Mouse (Mus musculus) neural tube, embryonic 14.5 days (tissue): ENCODE measurements around the gene Rabif. TPM values are rescaled to one million over a fixed set of nuclear protein-coding genes. Genes with fewer than 3 reads are reported as not detected.
"Not testable (repeated sequence)": the region's sequence is repeated elsewhere in the genome, so short reads cannot be mapped to it uniquely, and the experiment has no call there.

Source experiments
- ATAC-seq: fragments of 200-750 bp; cut with Nextera tagmentation; 2 replicates; pipeline ENCODE4 v1.8.0; 2017; ENCODE audit warnings: low read depth, mild to moderate bottlenecking, moderate TSS enrichment, moderate library complexity
- H3K27ac ChIP-seq: fragments of 300-500 bp; sonication (generic); 2 replicates; pipeline ENCODE4 v1.5.1; 2014; ENCODE audit warnings: low read depth, mild to moderate bottlenecking, control low read depth, low read length, moderate library complexity, mixed read lengths
- H3K27me3 ChIP-seq: fragments of 300-500 bp; sonication (generic); 2 replicates; pipeline ENCODE4 v1.6.1; 2014; ENCODE audit warnings: low read length; ENCODE audit not compliant: control insufficient read depth, insufficient read depth
- H3K36me3 ChIP-seq: fragments of 300-500 bp; sonication (generic); 2 replicates; pipeline ENCODE4 v1.6.1; 2014; ENCODE audit warnings: low read length, mixed read lengths; ENCODE audit not compliant: control insufficient read depth, insufficient read depth
- H3K4me1 ChIP-seq: fragments of 300-500 bp; sonication (generic); 2 replicates; pipeline ENCODE4 v1.6.1; 2014; ENCODE audit warnings: low read length; ENCODE audit not compliant: control insufficient read depth, insufficient read depth
- H3K4me2 ChIP-seq: fragments of 300-500 bp; sonication (generic); 2 replicates; pipeline ENCODE4 v1.6.1; 2014; ENCODE audit warnings: mild to moderate bottlenecking, low read depth, low read length, control low read depth
- H3K4me3 ChIP-seq: fragments of 300-500 bp; sonication (generic); 2 replicates; pipeline ENCODE4 v1.5.1; 2014; ENCODE audit warnings: low read depth, low read length, control low read depth, mixed read lengths
- H3K9ac ChIP-seq: fragments of 300-500 bp; sonication (generic); replicated peaks from 2 replicates; pipeline ENCODE4 v1.6.1; 2014; ENCODE audit warnings: low read depth, mild to moderate bottlenecking, control low read depth, low read length, mixed read lengths
- H3K9me3 ChIP-seq: fragments of 300-500 bp; sonication (generic); 2 replicates; pipeline ENCODE4 v1.6.1; 2016; ENCODE audit warnings: low read length; ENCODE audit not compliant: control insufficient read depth
- WGBS: fragments of 180-500 bp; shearing (Covaris S2); extraction: QIAGEN DNeasy Blood & Tissue Kit; methylation state at CpG from one replicate; pipeline ENCODE4 v1.1.7; 2014; 5-methylcytosine and 5-hydroxymethylcytosine counted together
- polyA plus RNA-seq: library from polyadenylated mRNA; unstranded; fragments of >200 nt; fragmentation: Nextera tagmentation; extraction: Ambion mirVana; gene quantifications from 2 replicates; pipeline ENCODE4 v1.2.1, GENCODE M21; 2014

Gene Rabif
- polyA plus RNA-seq, 1 experiment from 2014 or later, result 83.3 TPM

DNA sequence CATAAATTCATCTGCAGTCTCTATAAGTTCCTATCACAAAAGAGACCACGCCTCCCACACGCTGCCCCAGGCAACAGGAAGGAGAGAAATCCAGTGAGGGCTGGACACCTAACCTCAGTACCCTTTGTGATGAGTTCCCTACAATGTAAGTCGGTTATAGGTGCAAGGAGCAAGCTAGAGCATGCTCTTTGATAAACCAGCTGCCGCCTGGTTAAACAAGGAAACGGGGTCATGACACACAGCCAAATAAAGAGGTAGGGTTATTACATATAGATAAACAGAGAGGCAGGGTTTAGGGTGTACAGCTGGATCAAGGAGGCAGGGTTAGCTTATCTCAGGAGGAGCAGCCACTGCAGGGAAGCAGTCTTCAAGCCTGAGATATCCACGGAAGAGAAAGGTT lies 32.3 kb downstream of the Rabif start:
- Histone ChIP-seq H3K27ac (no peak overlapping the region), H3K4me2 (no peak overlapping the region), H3K9ac (no peak overlapping the region), H3K27me3 (no peaks in the 10 kb centered on the region), H3K9me3 (no peaks in the 10 kb centered on the region), H3K4me1 (no peaks in the 10 kb centered on the region), H3K36me3 (no peaks in the 10 kb centered on the region), H3K4me3 (no peak overlapping the region)
- no peak for ATAC-seq
- 88% methylated on average over 6 of the region's 6 CpGs for WGBS

- Histone ChIP-seq H3K9me3 (no peaks in the 10 kb centered on the region), H3K36me3 (no peaks in the 10 kb centered on the region), H3K9ac (no peak overlapping the region), H3K27ac (no peak overlapping the region), H3K27me3 (no peaks in the 10 kb centered on the region), H3K4me2 (no peak overlapping the region), H3K4me3 (no peak overlapping the region), H3K4me1 (no peaks in the 10 kb centered on the region)
- WGBS, result 63% methylated on average over 6 of the region's 6 CpGs
- ATAC-seq, result no peak; the same call in 1 of the 2 replicates
These were observed 36.2 kb downstream of the Rabif start for GRCm38 (mm10) chr1:134530618-134531017.

GRCm38 (mm10) chr1:134533710-134534109 lies 39.3 kb downstream of the Rabif start:
- not testable (repeated sequence) for H3K9ac ChIP-seq, H3K4me3 ChIP-seq, ATAC-seq, H3K27me3 ChIP-seq, H3K4me1 ChIP-seq, H3K4me2 ChIP-seq, H3K36me3 ChIP-seq, H3K27ac ChIP-seq, H3K9me3 ChIP-seq
- WGBS, result 95% methylated on average over 9 of the region's 10 CpGs

GRCm38 (mm10) chr1:134535054-134535453 lies 40.6 kb downstream of the Rabif start:
- ATAC-seq, result no peak

DNA sequence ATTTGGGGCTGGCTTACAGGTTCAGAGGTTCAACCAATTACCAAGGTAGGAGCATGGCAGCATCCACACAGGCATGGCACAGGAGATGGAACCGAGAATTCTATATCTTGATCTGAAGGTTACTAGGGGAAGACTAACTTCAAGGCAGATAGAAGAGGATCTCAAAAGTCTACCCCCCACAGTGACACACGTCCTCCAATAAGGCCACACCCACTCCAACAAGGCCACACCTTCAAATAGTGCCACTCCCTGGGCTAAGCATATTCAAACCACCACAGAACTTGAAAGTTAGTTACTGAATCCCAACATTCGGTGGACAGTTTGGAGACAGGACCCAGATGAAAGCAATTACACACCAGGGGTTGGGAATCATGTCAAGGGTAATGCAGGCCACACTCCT lies 41.1 kb downstream of the Rabif start:
- no peaks in the 10 kb centered on the region for H3K4me1 ChIP-seq
- no peak for ATAC-seq
- WGBS, result 75% methylated on average over 3 of the region's 3 CpGs
- no peaks in the 10 kb centered on the region for H3K27me3 ChIP-seq
- no peaks in the 10 kb centered on the region for H3K36me3 ChIP-seq
- no peak overlapping the region for H3K27ac ChIP-seq
- H3K9ac ChIP-seq, result no peak overlapping the region
- H3K4me2 ChIP-seq, result no peak overlapping the region
- no peak overlapping the region for H3K4me3 ChIP-seq
- H3K9me3 ChIP-seq, result no peaks in the 10 kb centered on the region

More at GRCm38 (mm10) chr1:134535054-134535453, 40.6 kb downstream of the Rabif start:
- H3K9me3 ChIP-seq, result no peaks in the 10 kb centered on the region
- H3K4me3 ChIP-seq, result no peak overlapping the region
- H3K27ac ChIP-seq, result no peak overlapping the region
- no peaks in the 10 kb centered on the region for H3K27me3 ChIP-seq
- H3K36me3 ChIP-seq, result no peaks in the 10 kb centered on the region
- 100% methylated on average over 1 of the region's 1 CpGs for WGBS
- no peak overlapping the region for H3K4me2 ChIP-seq
- no peaks in the 10 kb centered on the region for H3K4me1 ChIP-seq
- no peak overlapping the region for H3K9ac ChIP-seq

DNA sequence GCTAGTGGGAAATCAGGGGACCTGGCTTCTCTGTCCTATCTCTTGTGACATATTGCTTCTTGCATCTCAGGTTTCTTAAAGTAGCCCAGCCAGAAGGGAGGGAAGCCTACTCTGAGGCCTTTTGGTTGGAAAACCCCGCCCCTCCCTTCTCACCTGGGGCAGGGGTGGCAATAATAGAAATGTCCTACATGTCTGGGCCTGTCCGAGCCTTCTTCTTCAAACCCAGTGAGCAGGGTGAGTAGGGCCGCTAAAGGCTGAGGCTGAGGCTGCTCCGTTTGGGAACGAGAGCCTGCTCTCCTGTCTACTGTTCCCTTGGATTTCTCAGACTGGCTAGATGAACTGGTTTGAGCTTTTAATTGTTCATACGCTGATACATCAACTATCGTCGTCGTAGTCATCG lies 46.2 kb downstream of the Rabif start:
- Histone ChIP-seq H3K9ac (no peak overlapping the region), H3K27me3 (no peaks in the 10 kb centered on the region), H3K36me3 (no peaks in the 10 kb centered on the region), H3K4me1 (no peaks in the 10 kb centered on the region), H3K9me3 (no peaks in the 10 kb centered on the region), H3K4me3 (no peak overlapping the region), H3K4me2 (no peak overlapping the region), H3K27ac (no peak overlapping the region)
- no peak for ATAC-seq
- 86% methylated on average over 10 of the region's 10 CpGs for WGBS

GRCm38 (mm10) chr1:134548231-134548630 lies 53.8 kb downstream of the Rabif start:
- Histone ChIP-seq H3K9ac (no peak overlapping the region), H3K4me2 (no peak overlapping the region), H3K36me3 (no peaks in the 10 kb centered on the region), H3K9me3 (no peaks in the 10 kb centered on the region), H3K4me3 (no peak overlapping the region), H3K4me1 (no peaks in the 10 kb centered on the region), H3K27me3 (no peaks in the 10 kb centered on the region), H3K27ac (no peak overlapping the region)
- no peak for ATAC-seq
- WGBS, result 81% methylated on average over 4 of the region's 4 CpGs

DNA sequence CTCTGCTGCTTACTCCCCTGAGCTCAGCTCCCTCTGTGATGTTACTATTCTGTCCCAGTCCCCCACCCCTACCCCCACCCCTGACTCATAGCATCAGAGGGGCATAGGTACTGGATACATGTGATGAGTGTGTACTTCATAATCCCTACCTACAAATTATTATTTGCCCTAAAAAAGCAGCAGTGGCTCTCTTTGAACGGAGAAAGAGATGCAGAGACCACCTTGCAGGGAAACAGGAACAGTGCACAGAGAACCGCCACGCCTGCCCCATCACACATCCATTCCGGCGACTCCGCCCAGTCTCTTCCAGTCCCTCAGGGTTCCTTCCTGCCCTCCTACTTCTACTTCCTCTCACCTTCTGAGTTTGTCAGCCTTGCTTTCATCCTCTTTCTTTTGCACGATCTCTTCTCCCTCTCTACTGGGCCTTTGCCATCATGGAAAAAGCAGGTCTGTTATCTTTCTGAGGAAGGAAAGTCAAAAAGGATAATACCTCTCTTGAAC lies 55.2 kb downstream of the Rabif start, which contains the start of gene Mgat4e:
TSS of gene Mgat4e (minus strand) at position 51 of the 501 bp plus-strand sequence.
- Histone ChIP-seq H3K9me3 (no peaks in the 10 kb centered on the region), H3K4me1 (no peaks in the 10 kb centered on the region), H3K4me3 (no peak within 1 kb of the TSS), H3K27me3 (no peaks in the 10 kb centered on the region), H3K36me3 (no peaks in the 10 kb centered on the region), H3K27ac (no peak within 1 kb of the TSS), H3K4me2 (no peak within 1 kb of the TSS), H3K9ac (no peak within 1 kb of the TSS)
- 50% methylated on average over 7 of the region's 7 CpGs for WGBS
- no peak for ATAC-seq

- no peak overlapping the region for H3K4me3 ChIP-seq
- WGBS, result 82% methylated on average over 3 of the region's 3 CpGs
- no peaks in the 10 kb centered on the region for H3K36me3 ChIP-seq
- H3K27ac ChIP-seq, result no peak overlapping the region
- ATAC-seq, result no peak
- no peaks in the 10 kb centered on the region for H3K4me1 ChIP-seq
- no peak overlapping the region for H3K9ac ChIP-seq
- no peaks in the 10 kb centered on the region for H3K27me3 ChIP-seq
- H3K4me2 ChIP-seq, result no peak overlapping the region
- H3K9me3 ChIP-seq, result no peaks in the 10 kb centered on the region
These were observed 57.4 kb downstream of the Rabif start for GRCm38 (mm10) chr1:134551869-134552268.
